Mouse (Mus musculus): Measurements from ENCODE around the gene Med12. TPM values are rescaled to one million over a fixed set of nuclear protein-coding genes. Genes with fewer than 3 reads are reported as not detected.
A peak's percentile ranks its signal among the peaks of the same experiment; 100 is the strongest.

Med12 gene
- 34.7 and 38.6 TPM in 2 replicates for polyA plus RNA-seq (2016; fragmentation: Nextera tagmentation; extraction: Ambion mirVana)

DNA sequence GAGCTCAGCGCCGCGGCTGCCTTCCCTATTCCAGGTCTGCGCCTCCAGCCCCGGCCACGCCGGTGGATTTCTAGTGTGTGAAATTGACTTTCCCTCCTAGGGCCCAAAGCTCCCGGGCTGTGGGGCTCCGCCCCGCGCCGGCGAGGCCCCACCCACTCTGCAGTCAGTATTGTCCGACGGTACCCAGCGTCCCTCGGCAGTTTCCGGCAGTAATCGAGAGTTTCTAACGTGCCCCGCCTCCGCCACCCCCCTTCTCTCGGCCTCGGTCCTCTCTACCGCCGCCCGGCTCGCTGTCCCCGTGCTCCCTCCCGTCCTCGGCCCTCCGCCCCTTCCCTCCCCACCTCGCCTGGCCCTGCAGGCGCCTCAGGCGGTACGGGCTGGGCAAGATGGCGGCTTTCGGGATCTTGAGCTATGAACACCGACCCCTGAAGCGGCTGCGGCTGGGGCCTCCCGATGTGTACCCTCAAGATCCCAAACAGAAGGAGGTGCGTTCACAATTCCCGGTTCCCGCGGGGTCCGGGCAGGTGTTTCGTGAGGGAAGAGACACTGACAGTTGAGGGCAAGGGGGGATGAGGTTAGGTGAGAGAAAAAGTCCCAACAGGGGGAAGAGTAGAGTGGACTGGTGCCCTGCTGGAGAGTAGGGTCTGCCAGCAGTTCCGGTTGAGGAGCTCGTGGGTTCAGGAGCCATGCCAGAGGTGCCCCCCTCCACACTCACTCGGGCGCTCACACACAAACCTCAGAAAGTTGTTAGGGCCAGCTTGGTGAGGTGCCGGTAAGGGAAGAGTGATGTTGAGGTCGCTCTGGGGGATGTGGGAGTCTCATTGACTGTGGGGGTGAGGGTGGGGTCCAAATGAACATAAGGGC lies at the start of gene Med12:
Gene Med12, plus strand, starts transcription at position 156 of the 864 bp plus-strand sequence.
- H3K36me3 ChIP-seq: peaks cover 34% of the 10 kb centered on the region
- WGBS: 19% methylated on average over 53 of the region's 54 CpGs
- H3K27ac ChIP-seq: peak within 1 kb of the TSS; percentile 91
- peaks cover 7% of the 10 kb centered on the region; the same call in 1 of the 2 replicates for H3K4me1 ChIP-seq (replicated peaks)
- peaks cover 31% of the 10 kb centered on the region for H3K27me3 ChIP-seq (ENCODE audit: insufficient read depth, poor library complexity, severe bottlenecking)
- DNase-seq (ENCODE audit: low spot score): peak; percentile 88
- peak within 1 kb of the TSS; percentile 61 for H3K4me3 ChIP-seq
- no peaks in the 10 kb centered on the region for H3K9me3 ChIP-seq

DNA sequence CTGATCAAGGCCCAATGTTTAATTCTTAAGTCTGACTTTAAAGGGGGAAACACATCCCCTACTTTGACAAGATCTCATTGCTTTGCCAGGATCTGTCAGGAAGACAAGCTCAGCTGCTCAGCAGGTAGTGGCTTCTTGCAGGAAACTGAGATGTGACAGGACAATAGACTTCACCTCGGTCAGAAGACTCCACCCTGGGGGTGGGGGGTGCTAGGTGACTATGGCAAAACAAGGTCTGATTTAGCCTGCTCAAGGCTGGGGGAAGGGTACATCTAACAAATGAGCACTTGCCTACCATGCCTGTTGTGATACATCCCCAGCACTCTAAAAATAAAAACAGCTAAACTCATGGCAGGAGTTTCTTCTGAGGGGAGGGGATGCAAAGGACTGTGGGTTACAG lies 28.8 kb upstream of the Med12 start:
- Histone ChIP-seq H3K27ac (no peak overlapping the region), H3K4me1 (replicated peaks) (no peaks in the 10 kb centered on the region), H3K27me3 (ENCODE audit: insufficient read depth, poor library complexity, severe bottlenecking) (no peaks in the 10 kb centered on the region), H3K4me3 (no peak overlapping the region), H3K9me3 (no peaks in the 10 kb centered on the region), H3K36me3 (no peaks in the 10 kb centered on the region)
- DNase-seq (ENCODE audit: low spot score): no peak
- 12% methylated on average over 1 of the region's 1 CpGs for WGBS

DNA sequence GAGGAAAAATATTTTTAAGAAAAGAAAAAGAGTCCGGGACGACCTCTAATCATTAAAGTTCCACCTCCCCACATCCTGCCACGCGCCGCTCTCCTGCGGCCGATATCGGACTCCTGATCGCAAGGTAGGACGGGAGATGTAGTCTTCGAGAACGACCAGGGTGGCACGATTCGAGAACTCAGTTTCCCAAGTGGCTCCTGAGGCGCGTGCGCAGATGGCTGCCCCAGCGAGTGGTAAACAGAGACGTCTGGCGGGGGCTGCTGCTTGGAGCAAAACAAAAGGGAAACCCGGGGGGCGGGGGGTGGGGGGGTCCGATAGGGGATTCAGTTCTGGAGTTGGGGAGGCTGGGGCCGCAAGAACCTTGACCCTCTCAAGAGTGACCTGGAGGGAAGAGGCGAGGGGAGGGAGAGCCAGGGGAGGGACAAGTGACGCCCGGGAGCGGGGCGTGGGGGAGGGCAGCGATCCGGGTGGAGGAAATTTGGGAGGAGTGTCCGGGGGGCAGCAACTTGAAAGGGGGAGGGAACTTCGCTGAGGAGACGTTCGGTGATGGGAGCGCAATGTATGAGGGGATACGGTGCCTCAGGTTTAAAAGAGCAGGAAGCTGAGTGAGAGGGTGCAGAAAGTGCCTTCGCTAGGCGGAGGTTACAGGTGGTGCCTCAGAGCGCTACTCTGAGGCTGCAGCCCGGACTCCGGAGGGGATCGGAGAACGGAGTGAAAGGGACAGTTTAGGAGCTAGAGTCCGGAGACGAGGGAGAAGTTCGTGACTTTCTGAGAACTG lies 19.7 kb upstream of the Med12 start, which contains the start of gene Foxo4:
Gene Foxo4, plus strand, starts transcription at position 577 of the 778 bp plus-strand sequence.
- H3K4me1 ChIP-seq (replicated peaks): peaks cover 12% of the 10 kb centered on the region; the same call in 1 of the 2 replicates
- no peaks in the 10 kb centered on the region for H3K9me3 ChIP-seq
- H3K27me3 ChIP-seq (ENCODE audit: insufficient read depth, poor library complexity, severe bottlenecking): peaks cover 23% of the 10 kb centered on the region
- DNase-seq (ENCODE audit: low spot score): peak; percentile 86
- WGBS: 19% methylated on average over 47 of the region's 47 CpGs
- peak within 1 kb of the TSS; percentile 59 for H3K4me3 ChIP-seq
- peak within 1 kb of the TSS; percentile 87 for H3K27ac ChIP-seq
- peaks cover 10% of the 10 kb centered on the region; the same call in 1 of the 2 replicates for H3K36me3 ChIP-seq

DNA sequence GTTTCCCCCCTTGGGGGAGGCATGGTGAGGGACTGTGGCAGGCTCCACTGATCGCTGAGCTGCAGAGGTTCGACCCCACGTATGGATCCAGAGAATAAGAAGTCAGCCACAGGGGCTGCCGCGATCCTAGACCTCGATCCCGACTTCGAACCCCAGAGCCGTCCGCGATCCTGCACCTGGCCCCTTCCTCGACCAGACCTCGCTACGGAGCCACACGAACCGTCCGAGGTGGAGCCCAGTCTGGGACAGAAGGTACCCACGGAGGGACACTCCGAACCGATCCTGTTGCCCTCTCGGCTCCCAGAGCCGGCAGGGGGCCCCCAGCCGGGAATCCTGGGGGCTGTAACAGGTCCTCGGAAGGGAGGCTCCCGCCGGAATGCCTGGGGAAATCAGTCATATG lies 19.1 kb upstream of the Med12 start:
- H3K27me3 ChIP-seq (ENCODE audit: insufficient read depth, poor library complexity, severe bottlenecking): peaks cover 23% of the 10 kb centered on the region
- H3K4me1 ChIP-seq (replicated peaks): peaks cover 14% of the 10 kb centered on the region; the same call in 1 of the 2 replicates
- peaks cover 10% of the 10 kb centered on the region; the same call in 1 of the 2 replicates for H3K36me3 ChIP-seq
- WGBS: 13% methylated on average over 23 of the region's 26 CpGs
- peak overlapping the region; percentile 87 for H3K27ac ChIP-seq
- peak overlapping the region; percentile 59 for H3K4me3 ChIP-seq
- no peaks in the 10 kb centered on the region for H3K9me3 ChIP-seq
- no peak for DNase-seq (ENCODE audit: low spot score)

DNA sequence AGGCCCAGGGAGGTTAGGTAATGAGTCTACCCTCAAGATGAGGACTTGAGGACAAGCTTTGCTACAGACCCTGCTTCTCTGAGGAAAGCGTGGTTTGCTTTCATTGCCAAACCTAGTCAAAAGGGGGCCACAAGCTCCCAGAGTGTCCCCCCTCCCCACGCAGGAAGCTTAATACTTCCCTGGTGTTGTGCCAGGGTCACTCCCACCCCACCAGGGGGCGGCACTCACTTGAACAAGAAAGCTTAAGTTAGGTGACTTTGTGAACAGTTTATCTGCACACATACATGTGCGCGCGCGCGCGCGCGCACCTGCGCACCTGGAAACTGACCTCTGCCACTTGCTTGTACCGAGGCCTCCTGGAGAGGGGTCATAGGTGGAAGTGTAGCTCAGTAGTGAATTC lies 17.2 kb upstream of the Med12 start:
- 85% methylated on average over 13 of the region's 13 CpGs for WGBS
- no peak overlapping the region for H3K27ac ChIP-seq
- H3K4me3 ChIP-seq: no peak overlapping the region
- peaks cover 30% of the 10 kb centered on the region for H3K4me1 ChIP-seq (replicated peaks)
- H3K36me3 ChIP-seq: peaks cover 10% of the 10 kb centered on the region; the same call in 1 of the 2 replicates
- DNase-seq (ENCODE audit: low spot score): no peak
- H3K9me3 ChIP-seq: no peaks in the 10 kb centered on the region
- H3K27me3 ChIP-seq (ENCODE audit: insufficient read depth, poor library complexity, severe bottlenecking): peaks cover 26% of the 10 kb centered on the region

DNA sequence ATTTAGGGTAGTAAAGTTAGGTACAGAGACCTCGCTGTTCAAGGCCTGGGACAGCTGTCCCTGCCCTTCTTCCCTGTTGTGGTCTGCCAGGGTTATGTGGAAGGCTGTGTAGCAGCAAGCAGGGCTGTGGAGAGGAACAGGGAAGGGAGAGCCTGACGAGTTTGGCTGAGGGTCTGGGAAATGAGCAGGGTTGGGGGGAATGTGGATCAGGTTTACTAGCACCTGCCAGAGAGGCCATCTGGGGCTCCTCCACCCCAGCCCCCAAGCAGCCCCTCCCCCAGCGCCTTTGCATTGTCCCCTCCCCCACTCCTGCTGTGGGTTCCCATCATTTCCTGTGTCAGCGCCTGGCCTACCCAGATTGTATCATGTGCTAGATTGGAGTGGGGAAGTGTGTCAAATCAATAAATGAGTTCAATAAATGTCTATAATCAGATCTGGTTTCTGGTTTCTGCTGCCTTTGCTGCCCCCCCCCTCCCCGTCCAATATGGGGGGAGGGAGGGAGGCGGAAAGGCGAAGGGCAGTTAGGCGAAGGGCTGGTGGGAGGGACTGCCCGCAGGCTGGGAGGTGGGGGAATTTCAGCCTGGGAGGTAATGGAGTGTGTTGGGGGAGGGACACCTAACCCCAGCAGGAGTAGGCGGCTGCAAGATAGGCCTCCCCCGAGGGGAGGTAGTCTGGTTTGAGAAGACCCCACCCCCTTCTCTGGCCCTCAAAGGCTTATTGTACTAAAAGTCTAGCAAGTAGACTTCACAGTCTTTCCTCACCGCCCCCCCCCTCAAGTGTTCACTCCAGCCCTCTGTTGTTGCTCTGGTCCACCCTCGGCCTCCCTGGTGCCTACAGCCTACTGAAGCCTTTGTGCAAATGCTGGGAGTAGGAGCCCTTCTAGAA lies 13.1 kb upstream of the Med12 start:
- Histone ChIP-seq H3K4me1 (replicated peaks) (peaks cover 30% of the 10 kb centered on the region), H3K27ac (peak overlapping the region; percentile 83), H3K36me3 (peaks cover 10% of the 10 kb centered on the region; the same call in 1 of the 2 replicates), H3K27me3 (ENCODE audit: insufficient read depth, poor library complexity, severe bottlenecking) (peaks cover 24% of the 10 kb centered on the region), H3K9me3 (no peaks in the 10 kb centered on the region), H3K4me3 (0 out of 2 replicates have a peak overlapping the region, but pooled peaks have one; percentile 11)
- peak; percentile 64 for DNase-seq (ENCODE audit: low spot score)
- WGBS: 19% methylated on average over 13 of the region's 13 CpGs

DNA sequence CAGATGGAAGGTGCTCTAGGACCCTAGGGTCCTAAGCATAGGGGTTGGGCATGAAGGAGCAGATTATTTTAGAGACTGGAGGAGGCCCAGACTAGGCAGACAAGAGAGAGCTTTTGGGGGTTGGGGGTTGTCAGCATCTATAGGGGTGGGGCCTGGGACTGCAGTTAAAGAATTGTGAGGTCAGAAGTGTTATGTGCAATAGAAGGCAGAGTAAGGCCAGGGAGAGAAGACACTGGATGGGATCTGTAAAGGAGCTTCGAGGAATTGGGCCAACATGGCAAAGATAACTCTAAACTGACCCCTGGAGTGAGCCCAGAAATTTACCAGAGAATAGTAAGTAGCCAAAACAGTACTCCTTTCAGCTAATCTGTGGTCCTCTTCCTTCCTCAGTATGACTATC lies 9.9 kb upstream of the Med12 start, which contains the start of gene Gm614:
Gene Gm614, minus strand, starts transcription at position 101 of the 400 bp plus-strand sequence.
- Histone ChIP-seq H3K9me3 (no peaks in the 10 kb centered on the region), H3K36me3 (peaks cover 1% of the 10 kb centered on the region; the same call in 1 of the 2 replicates), H3K27ac (peak within 1 kb of the TSS; percentile 29), H3K27me3 (ENCODE audit: insufficient read depth, poor library complexity, severe bottlenecking) (peaks cover 25% of the 10 kb centered on the region), H3K4me1 (replicated peaks) (peaks cover 23% of the 10 kb centered on the region), H3K4me3 (no peak within 1 kb of the TSS)
- 100% methylated on average over 1 of the region's 1 CpGs for WGBS
- DNase-seq (ENCODE audit: low spot score): no peak

DNA sequence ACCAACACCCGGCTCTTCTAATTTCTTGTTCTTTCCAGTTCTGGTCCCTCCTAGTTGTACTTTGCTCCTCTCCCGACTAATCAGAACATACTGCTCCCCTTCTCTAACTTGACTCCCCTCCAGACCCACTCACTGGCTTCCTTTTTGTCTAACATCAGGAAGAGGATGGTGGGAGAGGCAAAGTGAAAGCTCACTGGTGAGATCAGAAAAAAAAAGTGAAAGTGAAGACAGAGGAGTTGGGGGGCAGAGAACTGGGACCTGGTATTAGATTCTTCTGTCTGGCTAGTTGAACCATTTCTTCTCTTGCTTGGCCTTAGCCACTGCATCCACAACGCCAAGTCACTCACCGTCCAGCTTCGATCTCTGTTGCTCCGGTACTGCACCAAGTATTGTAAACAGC lies 7.2 kb upstream of the Med12 start:
- WGBS: 96% methylated on average over 6 of the region's 6 CpGs
- no peak overlapping the region for H3K27ac ChIP-seq
- peaks cover 6% of the 10 kb centered on the region; the same call in 1 of the 2 replicates for H3K4me1 ChIP-seq (replicated peaks)
- H3K36me3 ChIP-seq: no peaks in the 10 kb centered on the region
- no peaks in the 10 kb centered on the region for H3K9me3 ChIP-seq
- no peak for DNase-seq (ENCODE audit: low spot score)
- no peak overlapping the region for H3K4me3 ChIP-seq
- peaks cover 24% of the 10 kb centered on the region for H3K27me3 ChIP-seq (ENCODE audit: insufficient read depth, poor library complexity, severe bottlenecking)

DNA sequence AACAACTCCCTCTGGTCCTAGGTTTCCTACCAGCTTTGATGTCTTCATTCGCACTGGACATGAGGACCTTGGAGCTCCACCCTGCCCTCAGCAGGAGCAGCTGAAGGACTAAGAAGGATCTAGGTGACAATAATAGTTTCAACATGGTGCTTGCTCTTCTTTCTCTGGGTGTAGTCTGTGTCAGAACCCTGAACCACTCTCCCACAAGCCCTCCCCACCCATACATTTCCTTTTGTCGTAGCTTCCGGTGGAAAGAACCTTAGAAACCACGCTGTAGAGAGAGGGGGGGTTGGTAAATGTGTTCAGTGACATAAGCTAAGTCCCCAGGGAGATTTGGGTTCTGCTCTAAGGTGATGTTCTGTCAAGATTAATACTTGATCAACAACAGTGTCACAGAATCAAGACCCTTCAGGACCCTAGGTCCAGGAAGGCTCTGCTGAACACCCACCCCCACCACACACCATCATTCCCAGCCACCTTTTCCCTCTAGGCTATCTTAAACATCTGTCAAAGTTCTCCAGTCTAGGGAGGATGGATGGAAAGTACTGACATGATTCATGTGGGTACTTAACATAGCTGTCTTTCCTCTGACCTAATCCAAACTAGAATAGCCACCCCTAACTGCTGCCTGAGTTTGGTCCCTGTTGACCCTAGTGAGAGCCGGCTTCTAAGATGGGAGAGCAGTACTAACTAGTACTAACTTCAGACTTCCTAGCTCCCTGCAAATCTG lies 5.6 kb upstream of the Med12 start, which contains the start of gene Il2rg:
Gene Il2rg, minus strand, starts transcription at position 231 of the 730 bp plus-strand sequence.
- 79% methylated on average over 5 of the region's 5 CpGs for WGBS
- no peaks in the 10 kb centered on the region for H3K9me3 ChIP-seq
- H3K27ac ChIP-seq: no peak within 1 kb of the TSS
- no peak within 1 kb of the TSS for H3K4me3 ChIP-seq
- peaks cover 6% of the 10 kb centered on the region; the same call in 1 of the 2 replicates for H3K4me1 ChIP-seq (replicated peaks)
- no peaks in the 10 kb centered on the region for H3K36me3 ChIP-seq
- DNase-seq (ENCODE audit: low spot score): no peak
- peaks cover 36% of the 10 kb centered on the region for H3K27me3 ChIP-seq (ENCODE audit: insufficient read depth, poor library complexity, severe bottlenecking)

DNA sequence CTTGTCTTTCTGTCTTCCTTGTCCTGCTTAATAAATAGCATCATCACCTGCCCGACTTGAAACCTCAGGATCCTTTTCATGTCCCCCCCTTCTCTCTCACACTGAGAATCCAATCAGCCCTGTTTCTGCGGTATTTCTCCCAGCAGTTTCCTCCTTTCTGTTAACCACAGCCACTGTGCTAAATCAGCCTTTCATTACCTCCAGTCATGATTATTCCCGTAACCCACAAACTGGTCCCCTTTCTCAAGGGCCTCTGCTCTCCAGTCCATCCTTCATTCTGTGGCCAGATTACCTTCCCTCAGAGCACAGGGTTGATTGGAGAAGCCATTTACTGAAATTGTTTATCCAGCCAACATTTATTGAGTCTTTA lies 5.1 kb upstream of the Med12 start, which contains the start of gene Gm20489:
Gene Gm20489, minus strand, starts transcription at position 269 of the 370 bp plus-strand sequence.
- H3K36me3 ChIP-seq: no peaks in the 10 kb centered on the region
- peaks cover 6% of the 10 kb centered on the region; the same call in 1 of the 2 replicates for H3K4me1 ChIP-seq (replicated peaks)
- H3K4me3 ChIP-seq: no peak within 1 kb of the TSS
- DNase-seq (ENCODE audit: low spot score): no peak
- H3K27me3 ChIP-seq (ENCODE audit: insufficient read depth, poor library complexity, severe bottlenecking): peaks cover 39% of the 10 kb centered on the region
- no peaks in the 10 kb centered on the region for H3K9me3 ChIP-seq
- WGBS: 71% methylated on average over 3 of the region's 3 CpGs
- no peak within 1 kb of the TSS for H3K27ac ChIP-seq

DNA sequence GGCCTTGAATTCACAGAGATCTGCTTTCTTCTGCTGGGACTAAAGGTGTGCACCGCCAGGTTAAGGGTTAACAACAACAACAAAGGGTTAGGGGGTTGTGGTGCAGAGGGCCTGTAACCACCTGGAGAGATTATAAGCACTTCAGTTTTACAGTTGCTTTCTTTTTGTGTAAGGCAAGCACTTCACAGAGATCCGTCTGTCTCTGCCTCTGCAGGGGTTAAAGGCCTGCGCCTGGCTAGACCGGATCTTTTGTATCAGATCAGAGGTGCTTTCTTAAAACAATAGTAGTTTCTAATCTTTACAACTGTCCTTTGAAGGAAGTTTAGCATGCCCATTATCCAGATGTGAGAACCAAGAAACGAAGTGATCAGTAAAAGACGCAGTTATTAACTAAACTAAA lies 420 bp upstream of the Med12 start:
- peak; percentile 5 for DNase-seq (ENCODE audit: low spot score)

More for the DNA sequence above, 420 bp upstream of the Med12 start:
- WGBS: 21% methylated on average over 6 of the region's 6 CpGs
- Histone ChIP-seq H3K27ac (peak overlapping the region; percentile 91), H3K4me1 (replicated peaks) (peaks cover 7% of the 10 kb centered on the region; the same call in 1 of the 2 replicates), H3K9me3 (no peaks in the 10 kb centered on the region), H3K4me3 (peak overlapping the region; percentile 61), H3K27me3 (ENCODE audit: insufficient read depth, poor library complexity, severe bottlenecking) (peaks cover 31% of the 10 kb centered on the region), H3K36me3 (peaks cover 27% of the 10 kb centered on the region)
